Mouse (Mus musculus) small intestine, adult 2 months (tissue): Measurements from ENCODE around the gene Cdc42ep4.
A peak's percentile ranks its signal among the peaks of the same experiment; 100 is the strongest.

Source experiments
- CTCF ChIP-seq: fragments of 200-500 bp; IDR thresholded peaks from 2 replicates; pipeline ENCODE4 v1.5.1; 2012; ENCODE audit warnings: low read depth, mild to moderate bottlenecking, control low read depth, inconsistent platforms, low read length, moderate library complexity, mixed read lengths; ENCODE audit not compliant: insufficient replicate concordance, insufficient read length; ENCODE audit errors: extremely low read depth
- POLR2A ChIP-seq: fragments of 200-500 bp; IDR thresholded peaks from 2 replicates; pipeline ENCODE4 v1.6.1; 2012; ENCODE audit warnings: low read depth, mild to moderate bottlenecking, control low read depth, inconsistent platforms, low read length, moderate library complexity

GRCm38 (mm10) chr11:113703758-113704157, 47.9 kb downstream of the Cdc42ep4 start:
- no peak for TF ChIP-seq POLR2A
- peak; percentile 95 for TF ChIP-seq CTCF
